Mouse (Mus musculus) ovary, adult 18-20 months (tissue): ENCODE measurements around the gene Rpl7a.

Experiments
- DNase-seq: peaks from one replicate; pipeline ENCODE4 v3.0.0; 2022; ENCODE audit warnings: low spot score, mixed read lengths

Rpl7a gene

GRCm38 (mm10) chr2:26956811-26957487 is 46.4 kb downstream of the Rpl7a start:
- DNase-seq: no peak

GRCm38 (mm10) chr2:26957488-26957859 is 46.9 kb downstream of the Rpl7a start:
- no peak for DNase-seq

DNA sequence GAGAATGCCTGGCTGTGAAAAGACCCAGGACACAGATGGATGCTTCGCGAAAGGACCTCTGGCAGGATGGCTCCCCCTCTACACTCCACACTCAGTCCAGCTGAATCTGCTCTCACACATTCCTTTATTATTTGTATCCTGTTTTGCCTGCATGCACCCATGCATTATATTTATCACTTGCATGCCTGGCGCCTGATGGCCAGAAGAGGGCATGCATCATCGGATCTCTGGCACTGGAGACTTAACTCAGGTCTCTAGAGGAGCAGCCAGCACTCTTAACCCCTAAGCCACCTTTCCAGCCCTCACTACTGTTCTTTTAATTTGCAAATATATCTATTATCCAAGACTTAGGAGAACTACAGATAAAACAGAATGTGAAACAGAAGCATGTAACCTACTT is 50.2 kb downstream of the Rpl7a start:
- DNase-seq: no peak
